Mouse (Mus musculus): ENCODE data around the gene Lmnb2.

GRCm38 (mm10) chr10:80931695-80932094, 13.7 kb upstream of the Lmnb2 start:
- no peak for TF ChIP-seq CTCF (IDR thresholded peaks at IDR 0.05; ENCODE audit: control insufficient read depth, insufficient read depth, insufficient read length)
- no peak for TF ChIP-seq USF1 (IDR thresholded peaks at IDR 0.05; ENCODE audit: low read depth)
- no peak for TF ChIP-seq CEBPB (IDR thresholded peaks at IDR 0.05; ENCODE audit: low read depth)
- TF ChIP-seq MYOD1 (IDR thresholded peaks at IDR 0.05; ENCODE audit: control insufficient read depth, insufficient read length, low read depth) = no peak
- TF ChIP-seq MAX (IDR thresholded peaks at IDR 0.05) = no peak

All from C2C12 (cell line).